Mouse (Mus musculus) CD8-positive naive resting alpha-beta T cell, adult 2 months (primary cell): ENCODE results near the gene Nfatc3.
A peak's percentile ranks its signal among the peaks of the same experiment; 100 is the strongest.

Experiments
- DNase-seq, 2 experiments: peaks; one replicate each; pipeline ENCODE4 v3.0.0; 2022; ENCODE audit warnings: low read depth in 2 of 2, low spot score in 2 of 2

Gene Nfatc3

GRCm38 (mm10) chr8:106056455-106056982 is 2.1 kb upstream of the Nfatc3 start:
- DNase-seq, result no peak

GRCm38 (mm10) chr8:106059613-106060371 is 1.2 kb downstream of the Nfatc3 start:
- no peak for DNase-seq

- no peak for DNase-seq
Measured at GRCm38 (mm10) chr8:106060521-106060920, 1.9 kb downstream of the Nfatc3 start.

GRCm38 (mm10) chr8:106061686-106062085 is 3.0 kb downstream of the Nfatc3 start:
- no peak for DNase-seq

GRCm38 (mm10) chr8:106063046-106063445 is 4.4 kb downstream of the Nfatc3 start:
- DNase-seq, result no peak

GRCm38 (mm10) chr8:106066721-106067120 is 8.1 kb downstream of the Nfatc3 start:
- DNase-seq, result no peak

- no peak for DNase-seq
Measured at GRCm38 (mm10) chr8:106069565-106069964, 10.9 kb downstream of the Nfatc3 start.

- DNase-seq, result no peak
Measured at GRCm38 (mm10) chr8:106072113-106072512, 13.5 kb downstream of the Nfatc3 start.

- DNase-seq, result no peak
Measured at GRCm38 (mm10) chr8:106074236-106074635, 15.6 kb downstream of the Nfatc3 start.

- DNase-seq, result no peak
Measured at GRCm38 (mm10) chr8:106074659-106075058, 16.0 kb downstream of the Nfatc3 start.

- DNase-seq, result no peak
Measured at GRCm38 (mm10) chr8:106075161-106075862, 16.7 kb downstream of the Nfatc3 start.

GRCm38 (mm10) chr8:106075863-106076174 is 17.2 kb downstream of the Nfatc3 start:
- DNase-seq, result no peak

GRCm38 (mm10) chr8:106076612-106077011 is 18.0 kb downstream of the Nfatc3 start:
- DNase-seq, result peak; percentile 17 to 58

GRCm38 (mm10) chr8:106077452-106078067 is 18.9 kb downstream of the Nfatc3 start:
- no peak for DNase-seq

GRCm38 (mm10) chr8:106102321-106102720 is 43.7 kb downstream of the Nfatc3 start:
- no peak for DNase-seq

- no peak for DNase-seq
Measured at GRCm38 (mm10) chr8:106103888-106104287, 45.2 kb downstream of the Nfatc3 start.

GRCm38 (mm10) chr8:106106193-106106592 is 47.6 kb downstream of the Nfatc3 start:
- no peak for DNase-seq

GRCm38 (mm10) chr8:106108080-106108479 is 49.4 kb downstream of the Nfatc3 start:
- DNase-seq, result no peak

GRCm38 (mm10) chr8:106108729-106109128 is 50.1 kb downstream of the Nfatc3 start:
- no peak for DNase-seq

- DNase-seq, result no peak
Measured at GRCm38 (mm10) chr8:106112041-106112440, 53.4 kb downstream of the Nfatc3 start.

GRCm38 (mm10) chr8:106112514-106112913 is 53.9 kb downstream of the Nfatc3 start:
- no peak for DNase-seq

- no peak for DNase-seq
Measured at GRCm38 (mm10) chr8:106115897-106116296, 57.3 kb downstream of the Nfatc3 start.
